Mouse (Mus musculus): ENCODE measurements around the gene Snca. TPM values are rescaled to one million over a fixed set of nuclear protein-coding genes. Genes with fewer than 3 reads are reported as not detected.

The Snca gene
- total RNA-seq (2021), result 100 to 1,000 TPM; 520 to 575 TPM

GRCm38 (mm10) chr6:60829282-60829891 lies at the start of gene Snca:
Snca (minus strand) TSS chr6:60829855.
- DNase-seq, result peak; percentile 49 to 56

DNA sequence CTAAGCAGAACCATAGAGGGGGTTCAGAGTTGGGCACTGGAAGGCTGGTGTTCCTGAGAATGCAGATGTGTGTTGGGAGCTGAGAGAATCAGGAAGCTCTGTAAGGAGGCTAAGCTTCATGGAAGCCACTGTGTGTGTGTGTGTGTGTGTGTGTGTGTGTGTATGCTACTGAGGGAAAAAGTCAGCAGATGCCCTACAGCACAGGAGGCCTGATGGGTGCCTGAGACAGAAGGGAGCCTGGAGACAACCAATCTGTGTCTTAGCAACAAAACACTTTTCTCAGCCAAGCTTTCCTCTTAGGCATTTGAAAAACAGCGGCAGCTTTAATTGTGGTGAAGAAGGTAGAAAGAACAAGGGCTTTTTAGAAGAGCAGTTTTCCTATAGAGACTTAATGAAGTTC lies 40.5 kb upstream of the Snca start:
- DNase-seq, result peak; percentile 34 to 47

DNA sequence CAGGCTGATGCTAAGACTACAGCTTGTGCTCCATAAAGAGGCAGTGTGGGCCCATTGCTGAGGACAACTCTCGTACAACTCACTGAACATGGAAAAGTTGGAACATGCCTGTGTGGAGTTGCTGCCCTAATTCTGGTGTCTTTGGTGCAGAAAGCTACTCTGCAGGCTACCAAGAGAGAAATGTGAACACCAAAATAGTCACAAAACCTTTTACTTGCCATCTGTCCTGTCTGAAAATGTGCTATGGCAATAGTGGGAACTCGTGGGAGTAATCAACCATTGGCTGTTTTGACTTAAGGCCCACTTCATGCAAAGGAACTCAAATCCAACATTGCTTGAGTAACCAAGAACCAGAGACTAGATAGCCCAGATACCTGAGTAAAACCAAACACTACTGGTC lies 26.9 kb upstream of the Snca start:
- DNase-seq, result no peak

- DNase-seq, result no peak
These were observed 22.0 kb upstream of the Snca start for GRCm38 (mm10) chr6:60851690-60852089.

DNA sequence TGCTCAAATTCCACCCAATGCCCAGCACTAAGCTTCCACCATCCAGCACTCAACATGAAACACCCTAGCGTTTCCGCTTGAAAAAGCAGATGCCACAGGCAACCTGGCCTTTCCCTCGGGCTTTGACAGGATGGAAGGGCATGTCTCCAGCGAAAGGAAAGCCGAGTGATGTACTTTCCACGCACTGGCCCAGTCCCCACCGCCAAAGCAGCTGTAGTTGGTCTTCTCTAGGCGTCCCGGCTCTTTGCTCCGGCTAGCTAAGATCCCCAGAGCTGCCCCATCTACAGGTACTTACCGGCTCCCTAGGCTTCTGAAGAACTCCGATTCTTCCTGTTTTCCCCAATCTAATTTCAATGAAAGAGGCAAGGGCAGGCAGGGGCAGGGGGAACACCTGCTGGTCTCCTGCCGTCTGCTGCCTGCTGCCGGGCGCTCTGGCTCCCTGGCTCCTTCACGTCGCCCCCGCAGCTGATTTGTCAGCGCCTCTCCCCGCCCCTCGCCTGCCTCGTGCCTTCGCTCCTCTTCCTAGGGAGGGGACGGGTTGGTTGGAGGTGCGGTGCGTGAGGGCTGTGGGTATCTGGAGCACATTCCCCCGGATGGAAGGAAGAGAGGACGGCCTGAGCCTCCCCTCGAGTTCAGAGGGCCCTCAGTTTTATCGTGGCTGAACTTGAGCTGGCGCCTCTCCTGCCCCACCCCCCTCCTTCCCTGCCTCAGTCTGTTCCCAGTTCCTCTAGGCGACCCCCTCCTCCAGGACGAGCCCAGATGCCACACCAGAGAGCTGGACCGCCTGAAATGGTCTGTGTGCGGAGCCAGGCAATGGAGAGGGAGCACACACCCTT lies 1.0 kb downstream of the Snca start:
- DNase-seq, result peak; percentile 83 to 86

DNA sequence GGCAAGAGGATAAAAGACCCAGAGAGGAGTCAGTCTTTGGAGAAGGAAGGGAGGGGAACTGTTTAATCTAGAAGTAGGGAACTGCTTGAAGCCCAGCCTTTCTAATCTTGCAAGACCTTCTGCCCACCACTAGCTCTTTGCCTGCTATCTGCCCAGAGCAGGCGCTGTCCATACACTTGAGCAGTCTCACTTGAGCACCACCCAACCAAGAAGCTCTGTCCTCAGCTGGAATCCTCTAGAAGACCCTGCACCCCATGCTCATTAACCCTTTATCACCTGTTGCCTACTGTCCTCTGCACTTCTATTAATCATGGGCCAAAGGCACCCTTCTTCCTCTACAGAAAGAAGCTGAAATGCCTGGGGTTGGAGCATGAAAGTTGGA lies 1.6 kb downstream of the Snca start:
- no peak for DNase-seq

DNA sequence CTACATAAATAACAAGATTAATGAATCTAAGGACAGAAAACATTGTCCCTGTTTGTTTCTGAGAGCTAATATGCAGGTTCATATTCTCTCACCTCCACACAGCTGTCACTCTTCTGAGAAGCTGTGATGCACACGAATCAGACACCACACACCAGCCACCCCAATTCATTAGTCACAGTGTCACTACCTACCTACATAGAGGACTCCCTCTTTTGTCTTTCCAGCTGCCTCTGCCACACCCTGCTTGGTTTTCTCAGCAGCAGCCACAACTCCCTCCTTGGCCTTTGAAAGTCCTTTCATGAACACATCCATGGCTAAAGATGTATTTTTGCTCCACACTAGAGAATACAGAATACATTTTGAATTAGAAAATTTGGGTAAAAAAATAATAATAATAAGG lies 2.4 kb downstream of the Snca start:
- DNase-seq, result no peak

GRCm38 (mm10) chr6:60819272-60819671 lies 10.4 kb downstream of the Snca start:
- DNase-seq, result no peak

DNA sequence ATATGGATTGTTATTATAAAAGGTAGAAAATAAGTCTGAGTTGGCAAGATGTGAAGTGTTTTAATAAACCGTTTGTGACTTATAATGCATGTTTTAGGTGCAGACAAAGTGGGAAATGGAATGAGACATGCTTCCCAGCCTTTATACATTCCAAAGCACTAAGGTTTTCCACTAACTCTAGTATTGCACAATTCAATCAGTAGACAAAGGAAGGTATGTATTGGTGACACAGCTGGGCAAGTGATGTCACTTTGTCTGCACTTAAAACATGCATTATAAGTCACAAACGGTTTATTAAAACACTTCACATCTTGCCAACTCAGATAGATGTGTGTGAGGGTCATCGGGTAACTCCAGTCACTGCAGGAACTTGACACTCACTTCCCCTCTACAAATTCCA lies 16.1 kb downstream of the Snca start:
- no peak for DNase-seq

GRCm38 (mm10) chr6:60798266-60798665 lies 31.4 kb downstream of the Snca start:
- DNase-seq, result no peak

GRCm38 (mm10) chr6:60793659-60794365 lies 35.8 kb downstream of the Snca start:
- DNase-seq, result no peak

- no peak for DNase-seq
These were observed 42.7 kb downstream of the Snca start for GRCm38 (mm10) chr6:60786955-60787354.

- no peak for DNase-seq
These were observed 57.8 kb downstream of the Snca start for GRCm38 (mm10) chr6:60771899-60772298.

GRCm38 (mm10) chr6:60765696-60766095 lies 64.0 kb downstream of the Snca start:
- DNase-seq, result no peak

GRCm38 (mm10) chr6:60762864-60763263 lies 66.8 kb downstream of the Snca start:
- DNase-seq, result no peak

DNA sequence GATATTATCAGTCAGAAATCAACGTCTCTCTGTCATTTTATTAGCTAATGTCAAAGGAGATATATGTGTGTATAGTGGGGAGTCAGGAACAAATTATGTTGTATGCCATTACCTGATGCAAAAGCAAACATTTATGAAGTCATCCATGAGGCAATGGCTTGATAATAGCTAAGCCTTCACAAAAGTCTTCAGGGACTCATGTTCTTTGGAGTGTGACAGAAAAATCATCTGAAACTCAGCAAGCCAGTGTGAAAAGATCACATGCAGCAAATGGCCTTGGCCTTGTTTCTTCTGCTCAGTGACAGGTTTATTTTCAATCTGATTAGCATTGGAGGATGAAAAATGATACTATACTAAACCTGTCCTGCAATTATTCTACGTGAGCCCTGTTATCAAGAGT lies 67.9 kb downstream of the Snca start:
- no peak for DNase-seq

- DNase-seq, result no peak
These were observed 74.7 kb downstream of the Snca start for GRCm38 (mm10) chr6:60754975-60755374.

GRCm38 (mm10) chr6:60745965-60746364 lies 83.7 kb downstream of the Snca start:
- no peak for DNase-seq

DNA sequence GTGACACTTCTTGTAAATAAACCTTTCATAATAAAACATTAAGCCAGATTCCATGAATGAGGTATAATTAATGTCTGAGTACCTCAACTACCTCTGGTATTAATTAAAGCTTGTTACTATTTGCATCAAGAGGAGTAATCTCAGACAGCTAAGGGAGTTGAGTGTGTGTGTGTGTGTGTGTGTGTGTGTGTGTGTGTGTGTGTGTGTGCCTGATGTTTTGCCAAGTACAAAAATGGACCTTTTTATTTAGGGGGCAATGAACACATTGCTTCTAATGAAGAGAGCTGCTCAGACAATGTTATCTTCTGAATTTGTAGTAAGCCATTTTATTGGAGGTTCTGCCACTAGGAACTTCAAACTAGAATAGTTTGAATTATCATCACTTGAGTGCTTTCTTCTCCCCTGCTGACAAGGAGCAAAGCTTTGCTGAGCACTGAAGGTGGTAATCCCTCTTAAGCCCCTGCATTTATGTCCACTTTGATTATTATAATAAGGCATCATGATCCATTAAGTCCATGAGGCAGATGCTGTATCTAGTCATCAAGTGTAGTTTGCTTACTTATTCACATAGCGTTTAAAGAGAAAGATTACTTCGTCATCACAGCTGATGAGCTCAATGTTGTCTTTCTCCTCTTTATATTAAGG lies 88.1 kb downstream of the Snca start:
- DNase-seq, result no peak

- DNase-seq, result no peak
These were observed 89.9 kb downstream of the Snca start for GRCm38 (mm10) chr6:60739776-60740175.

- DNase-seq, result no peak
These were observed 98.5 kb downstream of the Snca start for GRCm38 (mm10) chr6:60731164-60731563.

GRCm38 (mm10) chr6:60724110-60724829 lies 105.4 kb downstream of the Snca start:
- no peak for DNase-seq
